Mouse (Mus musculus) central nervous system, embryonic 14 days (tissue): Measurements from ENCODE around the gene Btbd35f1. TPM values are rescaled to one million over a fixed set of nuclear protein-coding genes. Genes with fewer than 3 reads are reported as not detected.

Source experiments
- polyA plus RNA-seq: library from polyadenylated mRNA; depleted of rRNA; stranded (reverse); fragments of >200 nt; gene quantifications from 2 replicates; pipeline ENCODE4 v1.2.3, GENCODE M21; 2012; rRNA removed

The Btbd35f1 gene
- not detected in 2 replicates for polyA plus RNA-seq

DNA sequence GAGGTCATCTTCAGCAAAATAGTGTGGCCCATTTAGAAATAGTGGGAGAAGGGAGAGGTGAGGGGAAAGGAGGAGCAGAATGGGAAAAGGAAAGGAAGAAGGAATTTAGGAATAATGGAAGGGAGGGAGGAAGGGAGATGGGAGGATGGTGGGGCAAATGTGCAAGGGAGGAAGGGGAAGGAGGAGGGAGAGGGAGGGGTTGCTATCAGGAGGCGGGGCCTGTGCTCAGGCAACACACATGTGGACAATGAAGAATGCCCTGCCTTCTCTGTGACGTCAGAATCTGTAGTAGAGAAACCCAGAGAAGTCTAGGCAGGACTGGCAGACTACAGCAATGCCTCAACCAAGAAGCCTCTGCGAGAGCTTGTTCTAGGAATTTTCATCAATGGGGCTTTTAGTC, at the start of gene Btbd35f1:
Gene Btbd35f1 (plus strand): TSS at position 301 of the 400 bp plus-strand sequence.

Other genes starting within 250 kb of the Btbd35f1 start
- gene Gm5926, start 90.7 kb downstream of the Btbd35f1 start, polyA plus RNA-seq: not detected in 2 replicates
- gene Btbd35f21, start 166.1 kb downstream of the Btbd35f1 start, polyA plus RNA-seq: not detected in 2 replicates